Mouse (Mus musculus) v-Abl transformed pro-B cells (cell line): ENCODE data around the gene Cdkal1.

Experiments
- in situ Hi-C, 2 experiments: fragments of 400-800 bp; cut with MboI; formaldehyde crosslinking; loops; one replicate each; pipeline ENCODE4 v1.15.1; 2025; ENCODE audit not compliant: unreplicated experiment in 2 of 2

The Cdkal1 gene

GRCm38 (mm10) chr13:29555160-29555785 is 300.2 kb downstream of the Cdkal1 start:
- in situ Hi-C loops: no loop called here

- in situ Hi-C loops: no loop called here
These were observed 301.7 kb downstream of the Cdkal1 start for GRCm38 (mm10) chr13:29553792-29554191.

- in situ Hi-C loops: no loop called here
These were observed 303.1 kb downstream of the Cdkal1 start for GRCm38 (mm10) chr13:29552322-29552870.

GRCm38 (mm10) chr13:29550886-29551285 is 304.6 kb downstream of the Cdkal1 start:
- in situ Hi-C loops: no loop called here

- in situ Hi-C loops: no loop called here
These were observed 305.3 kb downstream of the Cdkal1 start for GRCm38 (mm10) chr13:29550203-29550602.

- in situ Hi-C loops: no loop called here
These were observed 305.7 kb downstream of the Cdkal1 start for GRCm38 (mm10) chr13:29549761-29550160.

GRCm38 (mm10) chr13:29537906-29538305 is 317.6 kb downstream of the Cdkal1 start:
- in situ Hi-C loops: no loop called here

GRCm38 (mm10) chr13:29533586-29533985 is 321.9 kb downstream of the Cdkal1 start:
- in situ Hi-C loops: no loop called here

GRCm38 (mm10) chr13:29528344-29528743 is 327.1 kb downstream of the Cdkal1 start:
- in situ Hi-C loops: no loop called here

- in situ Hi-C loops: no loop called here
These were observed 334.2 kb downstream of the Cdkal1 start for GRCm38 (mm10) chr13:29521321-29521720.

GRCm38 (mm10) chr13:29514071-29514470 is 341.4 kb downstream of the Cdkal1 start:
- in situ Hi-C loops: no loop called here

GRCm38 (mm10) chr13:29504861-29505568 is 350.5 kb downstream of the Cdkal1 start:
- in situ Hi-C loops: no loop called here

- in situ Hi-C loops: no loop called here
These were observed 352.1 kb downstream of the Cdkal1 start for GRCm38 (mm10) chr13:29503147-29504044.

- in situ Hi-C loops: no loop called here
These were observed 352.9 kb downstream of the Cdkal1 start for GRCm38 (mm10) chr13:29502481-29503146.

GRCm38 (mm10) chr13:29501173-29501572 is 354.3 kb downstream of the Cdkal1 start:
- in situ Hi-C loops: no loop called here

GRCm38 (mm10) chr13:29499750-29500149 is 355.7 kb downstream of the Cdkal1 start:
- in situ Hi-C loops: loop anchor here in 1 of 2 experiments (10.0 kb wide), 1 partner anchor 225 kb away; no protein-coding TSS in a partner anchor

GRCm38 (mm10) chr13:29497286-29497685 is 358.2 kb downstream of the Cdkal1 start:
- in situ Hi-C loops: loop anchor here in 1 of 2 experiments (10.0 kb wide), 1 partner anchor 228 kb away; no protein-coding TSS in a partner anchor

- in situ Hi-C loops: loop anchor here in 1 of 2 experiments (10.0 kb wide), 1 partner anchor 234 kb away; no protein-coding TSS in a partner anchor
These were observed 365.1 kb downstream of the Cdkal1 start for GRCm38 (mm10) chr13:29490341-29490740.

- in situ Hi-C loops: no loop called here
These were observed 366.0 kb downstream of the Cdkal1 start for GRCm38 (mm10) chr13:29489476-29489875.

- in situ Hi-C loops: no loop called here
These were observed 368.8 kb downstream of the Cdkal1 start for GRCm38 (mm10) chr13:29486709-29487108.
